In the genomic region with DNA sequence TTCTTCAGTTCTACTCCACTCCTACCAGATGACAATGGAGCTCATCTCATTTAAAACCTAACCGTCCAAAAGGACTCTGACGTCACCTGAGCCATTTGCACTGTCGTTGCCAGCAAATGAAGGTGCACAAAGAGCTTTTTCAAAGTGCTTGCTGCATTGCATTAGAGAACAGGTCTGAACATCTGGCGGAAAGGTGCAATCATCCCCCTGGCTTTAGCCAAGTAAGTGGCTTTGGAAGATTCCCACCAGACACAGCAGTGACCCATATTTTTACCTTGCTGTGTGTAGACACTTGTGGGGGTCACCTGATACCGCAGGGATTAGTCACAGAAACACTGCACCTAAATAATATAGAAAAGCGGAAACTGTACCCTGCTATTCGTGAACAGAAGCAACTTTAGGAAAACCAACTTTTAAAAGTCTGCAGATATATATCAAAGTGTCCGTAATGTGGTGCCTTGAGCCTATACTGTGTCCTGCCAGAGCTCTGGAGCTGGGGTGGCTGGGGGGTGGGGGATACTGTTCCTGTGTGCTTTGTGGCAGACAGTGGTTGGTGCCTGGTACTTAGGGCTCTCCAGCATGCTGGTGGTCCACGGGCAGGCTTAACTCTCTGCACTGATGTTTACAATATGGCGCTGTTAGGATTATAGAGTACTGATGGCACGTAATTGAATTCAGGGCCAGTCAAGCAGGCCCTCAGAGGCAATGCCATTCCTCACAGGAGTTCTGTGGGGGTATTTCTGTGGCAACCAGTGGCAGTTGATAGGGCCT, we compare ENCODE assay signal across 12 mouse cellular contexts.
DNase-seq lines count a peak whose midpoint lies in the region; ATAC-seq and TF ChIP-seq lines count a peak whose summit lies in the region.
"Had no signal": no experiment of that assay in that cellular context is flagged by ENCODE, and none has a peak within 500 bp of the region (broad histone marks: within the 10 kb centered on the region; RNA-seq: fewer than 3 reads in every experiment).

No protein-coding gene starts in this region.

- no peak for TF ChIP-seq CTCF in liver, postnatal 0 days (IDR thresholded peaks at IDR 0.05; ENCODE audit: low read depth)

- H3K4me2 ChIP-seq in forebrain, embryonic 11.5 days (ENCODE audit: low read depth, low read length, severe bottlenecking): no peak overlapping the region
- H3K4me2 ChIP-seq in forebrain, embryonic 13.5 days: no peak overlapping the region
- H3K4me2 ChIP-seq in liver, postnatal 0 days (ENCODE audit: low read depth, low read length): no peak overlapping the region
- no peak overlapping the region for H3K4me2 ChIP-seq in liver, embryonic 12.5 days
- H3K4me2 ChIP-seq in embryonic facial prominence, embryonic 11.5 days (ENCODE audit: low read depth, low read length): no peak overlapping the region
- peak overlapping the region; percentile 38 for H3K4me2 ChIP-seq in limb, embryonic 13.5 days (replicated peaks)
- H3K4me2 ChIP-seq: hindbrain, embryonic 15.5 days had no signal

- no peaks in the 10 kb centered on the region for H3K36me3 ChIP-seq in forebrain, embryonic 11.5 days (ENCODE audit: control insufficient read depth, insufficient read depth, low read length)
- H3K36me3 ChIP-seq in forebrain, embryonic 13.5 days (ENCODE audit: poor library complexity, severe bottlenecking): peaks cover 4% of the 10 kb centered on the region
- H3K36me3 ChIP-seq in liver, postnatal 0 days (replicated peaks; ENCODE audit: insufficient read depth, low read length): no peaks in the 10 kb centered on the region
- peaks cover 1% of the 10 kb centered on the region for H3K36me3 ChIP-seq in liver, embryonic 12.5 days
- no peaks in the 10 kb centered on the region; the same call in 1 of the 2 replicates for H3K36me3 ChIP-seq in embryonic facial prominence, embryonic 11.5 days (replicated peaks; ENCODE audit: control insufficient read depth, insufficient read depth, low read depth, low read length)
- peaks cover 18% of the 10 kb centered on the region for H3K36me3 ChIP-seq in limb, embryonic 13.5 days
- H3K36me3 ChIP-seq: hindbrain, embryonic 15.5 days had no signal

- no peak for TF ChIP-seq EP300 in liver, postnatal 0 days (IDR thresholded peaks at IDR 0.05; ENCODE audit: low read depth)

- H3K27ac ChIP-seq in forebrain, embryonic 11.5 days (ENCODE audit: low read depth, low read length): no peak overlapping the region
- no peak overlapping the region for H3K27ac ChIP-seq in forebrain, embryonic 13.5 days
- peak overlapping the region; percentile 39; the same call in 1 of the 2 replicates for H3K27ac ChIP-seq in liver, postnatal 0 days (ENCODE audit: low read depth)
- H3K27ac ChIP-seq in liver, embryonic 12.5 days: no peak overlapping the region
- H3K27ac ChIP-seq in embryonic facial prominence, embryonic 11.5 days (replicated peaks; ENCODE audit: low read depth, low read length): no peak overlapping the region
- peak overlapping the region; percentile 67; the same call in 1 of the 2 replicates for H3K27ac ChIP-seq in limb, embryonic 13.5 days
- H3K27ac ChIP-seq: hindbrain, embryonic 15.5 days had no signal

- no peaks in the 10 kb centered on the region for H3K27me3 ChIP-seq in forebrain, embryonic 11.5 days (ENCODE audit: control insufficient read depth, insufficient read depth, low read length)
- H3K27me3 ChIP-seq in forebrain, embryonic 13.5 days: no peaks in the 10 kb centered on the region
- H3K27me3 ChIP-seq in liver, postnatal 0 days (ENCODE audit: insufficient read depth, low read length): no peaks in the 10 kb centered on the region
- no peaks in the 10 kb centered on the region for H3K27me3 ChIP-seq in liver, embryonic 12.5 days (replicated peaks)
- H3K27me3 ChIP-seq in embryonic facial prominence, embryonic 11.5 days (ENCODE audit: control insufficient read depth, insufficient read depth, low read length): no peaks in the 10 kb centered on the region
- no peaks in the 10 kb centered on the region for H3K27me3 ChIP-seq in limb, embryonic 13.5 days
- H3K27me3 ChIP-seq: hindbrain, embryonic 15.5 days had no signal

- H3K9ac ChIP-seq in forebrain, embryonic 11.5 days (ENCODE audit: low read length): no peak overlapping the region
- no peak overlapping the region for H3K9ac ChIP-seq in forebrain, embryonic 13.5 days
- H3K9ac ChIP-seq in liver, postnatal 0 days (replicated peaks): no peak overlapping the region
- H3K9ac ChIP-seq in liver, embryonic 12.5 days: no peak overlapping the region
- no peak overlapping the region for H3K9ac ChIP-seq in embryonic facial prominence, embryonic 11.5 days (replicated peaks; ENCODE audit: low read length)
- no peak overlapping the region for H3K9ac ChIP-seq in limb, embryonic 13.5 days
- H3K9ac ChIP-seq: hindbrain, embryonic 15.5 days had no signal

- no peak overlapping the region for H3K4me3 ChIP-seq in forebrain, embryonic 11.5 days (ENCODE audit: low read depth, low read length)
- no peak overlapping the region for H3K4me3 ChIP-seq in forebrain, embryonic 13.5 days
- no peak overlapping the region for H3K4me3 ChIP-seq in liver, postnatal 0 days (ENCODE audit: low read depth, low read length)
- no peak overlapping the region for H3K4me3 ChIP-seq in liver, embryonic 12.5 days
- no peak overlapping the region for H3K4me3 ChIP-seq in embryonic facial prominence, embryonic 11.5 days (ENCODE audit: low read depth, low read length)
- no peak overlapping the region for H3K4me3 ChIP-seq in limb, embryonic 13.5 days
- H3K4me3 ChIP-seq: hindbrain, embryonic 15.5 days had no signal

- peaks cover 1% of the 10 kb centered on the region; the same call in 1 of the 2 replicates for H3K4me1 ChIP-seq in forebrain, embryonic 11.5 days (replicated peaks; ENCODE audit: control insufficient read depth, insufficient read depth, low read length)
- peaks cover 12% of the 10 kb centered on the region; the same call in 1 of the 2 replicates for H3K4me1 ChIP-seq in forebrain, embryonic 13.5 days
- H3K4me1 ChIP-seq in liver, postnatal 0 days (ENCODE audit: insufficient read depth): peaks cover 13% of the 10 kb centered on the region; the same call in 1 of the 2 replicates
- H3K4me1 ChIP-seq in liver, embryonic 12.5 days: peaks cover 20% of the 10 kb centered on the region
- H3K4me1 ChIP-seq in embryonic facial prominence, embryonic 11.5 days (ENCODE audit: control insufficient read depth, insufficient read depth, low read length): no peaks in the 10 kb centered on the region; the same call in 1 of the 2 replicates
- H3K4me1 ChIP-seq in limb, embryonic 13.5 days: peaks cover 50% of the 10 kb centered on the region
- H3K4me1 ChIP-seq: hindbrain, embryonic 15.5 days had no signal

- 65% methylated on average over 11 of the region's 11 CpGs for WGBS in forebrain, embryonic 11.5 days
- WGBS in forebrain, embryonic 13.5 days: 67% methylated on average over 11 of the region's 11 CpGs
- 68% methylated on average over 11 of the region's 11 CpGs for WGBS in liver, postnatal 0 days (ENCODE audit: insufficient replicate concordance)
- 67% methylated on average over 11 of the region's 11 CpGs for WGBS in liver, embryonic 12.5 days (ENCODE audit: insufficient replicate concordance)
- 50% methylated on average over 11 of the region's 11 CpGs for WGBS in embryonic facial prominence, embryonic 11.5 days
- 31% methylated on average over 11 of the region's 11 CpGs for WGBS in limb, embryonic 13.5 days

- ATAC-seq in forebrain, embryonic 11.5 days (replicated peaks; ENCODE audit: low FRiP score): peak; percentile 49
- ATAC-seq in forebrain, embryonic 13.5 days: no peak; the same call in 1 of the 2 replicates
- ATAC-seq in liver, postnatal 0 days: no peak
- no peak for ATAC-seq in liver, embryonic 12.5 days
- ATAC-seq in embryonic facial prominence, embryonic 11.5 days (replicated peaks; ENCODE audit: insufficient number of reproducible peaks, low FRiP score, low TSS enrichment, low read depth): peak; percentile 87
- peak; percentile 38; the same call in 1 of the 2 replicates for ATAC-seq in limb, embryonic 13.5 days (ENCODE audit: low FRiP score, low read depth)

- no peaks in the 10 kb centered on the region for H3K9me3 ChIP-seq in forebrain, embryonic 11.5 days (ENCODE audit: control insufficient read depth, low read length)
- no peaks in the 10 kb centered on the region for H3K9me3 ChIP-seq in forebrain, embryonic 13.5 days (replicated peaks)
- H3K9me3 ChIP-seq in liver, postnatal 0 days (ENCODE audit: low read length): no peaks in the 10 kb centered on the region
- no peaks in the 10 kb centered on the region for H3K9me3 ChIP-seq in liver, embryonic 12.5 days (replicated peaks)
- no peaks in the 10 kb centered on the region for H3K9me3 ChIP-seq in embryonic facial prominence, embryonic 11.5 days (replicated peaks; ENCODE audit: control insufficient read depth, low read length)
- H3K9me3 ChIP-seq in limb, embryonic 13.5 days: no peaks in the 10 kb centered on the region
- H3K9me3 ChIP-seq: hindbrain, embryonic 15.5 days had no signal

- DNase-seq in forebrain, embryonic 11.5 days (ENCODE audit: low spot score): no peak
- DNase-seq in liver, postnatal 0 days: no peak
- DNase-seq in embryonic facial prominence, embryonic 11.5 days (ENCODE audit: low spot score): peak; percentile 61
- no peak for DNase-seq in adrenal gland, postnatal 25 days
- no peak for DNase-seq in thymus, adult 18-20 months
- DNase-seq: cerebellum, adult 9-11 months; lung, postnatal 36 days; thymus, postnatal 25 days had no signal

Comparison
In these comparisons a context has a peak if more than half of its experiments do, and no peak if none do; other contexts are left out.
1. ATAC-seq: peak in forebrain, embryonic 11.5 days (single experiment), embryonic facial prominence, embryonic 11.5 days (single experiment) and limb, embryonic 13.5 days (single experiment); none in forebrain, embryonic 13.5 days (single experiment), liver, postnatal 0 days (single experiment) and liver, embryonic 12.5 days (single experiment).
2. H3K27ac ChIP-seq: peak in liver, postnatal 0 days (single experiment) and limb, embryonic 13.5 days (single experiment); none in forebrain, embryonic 11.5 days (single experiment), forebrain, embryonic 13.5 days (single experiment), liver, embryonic 12.5 days (single experiment) and embryonic facial prominence, embryonic 11.5 days (single experiment).